In the genomic region with DNA sequence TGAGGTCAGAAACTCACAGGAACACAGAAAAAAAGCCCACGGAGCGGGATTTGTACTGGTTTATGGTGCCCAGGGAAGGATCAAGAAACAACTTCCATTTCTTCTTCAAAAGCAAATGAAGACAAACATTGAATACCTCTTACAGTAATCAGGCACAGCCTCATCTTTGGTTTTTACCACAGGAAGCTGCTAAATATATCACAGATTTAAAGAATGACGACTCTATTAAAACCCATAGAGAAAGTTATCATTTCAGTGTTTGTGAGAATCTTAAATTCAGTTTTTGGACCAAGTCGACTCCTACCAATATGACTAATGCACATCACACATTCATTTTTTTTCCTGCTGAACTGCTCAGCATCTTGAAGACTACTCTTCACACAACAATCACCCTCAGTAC, we compare ENCODE assay signal across 27 mouse cellular contexts.
"Had no signal": no experiment of that assay in that cellular context is flagged by ENCODE, and none has a peak within 500 bp of the region (broad histone marks: within the 10 kb centered on the region; RNA-seq: fewer than 3 reads in every experiment).

No protein-coding gene starts in this region.

- ATAC-seq: hindbrain, embryonic 16.5 days; intestine, embryonic 16.5 days; liver, embryonic 12.5 days had no signal

- H3K36me3 ChIP-seq: heart, embryonic 13.5 days; heart, embryonic 15.5 days; hindbrain, embryonic 10.5 days; hindbrain, embryonic 12.5 days; kidney, embryonic 15.5 days; limb, embryonic 13.5 days; limb, embryonic 15.5 days had no signal

- H3K4me1 ChIP-seq: heart, embryonic 13.5 days; heart, embryonic 15.5 days; hindbrain, embryonic 10.5 days; hindbrain, embryonic 12.5 days; kidney, embryonic 15.5 days; limb, embryonic 13.5 days; limb, embryonic 15.5 days; liver, embryonic 12.5 days had no signal

- H3K4me3 ChIP-seq: gastrocnemius, adult 2 months; heart, adult 2 months; heart, embryonic 13.5 days; heart, embryonic 15.5 days; hindbrain, embryonic 10.5 days; hindbrain, embryonic 12.5 days; kidney, embryonic 15.5 days; layer of hippocampus, adult 2 months; left cerebral cortex, adult 2 months; limb, embryonic 13.5 days; limb, embryonic 15.5 days; liver, embryonic 12.5 days had no signal

- H3K27ac ChIP-seq: gastrocnemius, adult 2 months; heart, adult 2 months; heart, embryonic 13.5 days; heart, embryonic 15.5 days; hindbrain, embryonic 10.5 days; hindbrain, embryonic 12.5 days; hindbrain, embryonic 14.5 days; kidney, embryonic 15.5 days; kidney, postnatal 0 days; layer of hippocampus, adult 2 months; left cerebral cortex, adult 2 months; limb, embryonic 13.5 days; limb, embryonic 15.5 days; liver, embryonic 12.5 days; liver, embryonic 14.5 days had no signal

- DNase-seq: gastrocnemius, adult 2 months; gastrocnemius, postnatal 10 days; gastrocnemius, postnatal 25 days; heart, adult 2 months; heart, postnatal 14 days; heart, postnatal 36 days; kidney, adult 11 months; kidney, adult 2 months; kidney, adult 9 months; kidney, postnatal 14 days; kidney, postnatal 4 days; left cerebral cortex, postnatal 4 days had no signal

- H3K27me3 ChIP-seq: heart, embryonic 13.5 days; heart, embryonic 15.5 days; hindbrain, embryonic 12.5 days; kidney, embryonic 15.5 days; limb, embryonic 13.5 days; limb, embryonic 15.5 days; liver, embryonic 12.5 days had no signal
